Mouse (Mus musculus) retina, postnatal 7 days (tissue): ENCODE results near the gene Aif1.
A peak's percentile ranks its signal among the peaks of the same experiment; 100 is the strongest.

ENCODE experiments used
- DNase-seq: peaks from one replicate; pipeline ENCODE4 v3.0.0-alpha.2; 2012; ENCODE audit warnings: low read depth, low spot score

The Aif1 gene

DNA sequence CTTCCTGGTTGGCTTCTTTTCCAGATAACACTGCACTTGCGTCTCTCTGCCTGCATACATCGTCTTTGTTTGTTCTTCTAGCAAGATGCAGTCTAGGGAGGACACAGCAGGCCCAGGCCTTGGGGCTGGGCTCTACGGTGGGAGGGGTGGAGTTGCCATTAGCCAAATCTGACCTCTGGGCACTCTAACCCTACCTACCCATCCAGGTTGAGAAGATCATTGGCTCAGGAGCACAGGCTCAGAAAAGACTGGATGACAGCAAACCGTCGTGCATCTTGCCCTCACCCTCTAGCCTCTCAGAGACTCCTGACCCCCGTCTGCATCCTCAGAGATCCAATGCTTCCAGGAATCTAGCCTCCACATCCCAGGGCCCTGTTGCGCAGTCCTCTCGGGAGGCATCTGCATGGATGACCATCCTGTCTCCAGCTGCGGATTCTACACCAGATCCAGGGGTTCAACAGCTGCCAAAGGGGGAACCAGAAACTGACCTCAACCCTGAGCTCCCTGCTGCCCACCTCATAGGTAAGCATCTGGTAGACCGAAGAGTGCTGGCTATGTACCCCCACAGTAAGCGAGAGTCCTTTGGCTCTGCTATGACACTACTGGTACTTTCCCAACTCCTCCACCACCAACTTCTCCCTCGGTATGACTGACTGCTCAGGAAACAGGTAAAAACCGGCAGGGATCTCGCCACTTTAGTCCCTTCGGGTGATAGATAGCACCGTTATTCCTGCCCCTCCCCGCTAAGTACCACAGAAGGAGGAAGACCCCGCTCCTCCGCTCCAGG, 19.2 kb upstream of the Aif1 start:
- no peak for DNase-seq

DNA sequence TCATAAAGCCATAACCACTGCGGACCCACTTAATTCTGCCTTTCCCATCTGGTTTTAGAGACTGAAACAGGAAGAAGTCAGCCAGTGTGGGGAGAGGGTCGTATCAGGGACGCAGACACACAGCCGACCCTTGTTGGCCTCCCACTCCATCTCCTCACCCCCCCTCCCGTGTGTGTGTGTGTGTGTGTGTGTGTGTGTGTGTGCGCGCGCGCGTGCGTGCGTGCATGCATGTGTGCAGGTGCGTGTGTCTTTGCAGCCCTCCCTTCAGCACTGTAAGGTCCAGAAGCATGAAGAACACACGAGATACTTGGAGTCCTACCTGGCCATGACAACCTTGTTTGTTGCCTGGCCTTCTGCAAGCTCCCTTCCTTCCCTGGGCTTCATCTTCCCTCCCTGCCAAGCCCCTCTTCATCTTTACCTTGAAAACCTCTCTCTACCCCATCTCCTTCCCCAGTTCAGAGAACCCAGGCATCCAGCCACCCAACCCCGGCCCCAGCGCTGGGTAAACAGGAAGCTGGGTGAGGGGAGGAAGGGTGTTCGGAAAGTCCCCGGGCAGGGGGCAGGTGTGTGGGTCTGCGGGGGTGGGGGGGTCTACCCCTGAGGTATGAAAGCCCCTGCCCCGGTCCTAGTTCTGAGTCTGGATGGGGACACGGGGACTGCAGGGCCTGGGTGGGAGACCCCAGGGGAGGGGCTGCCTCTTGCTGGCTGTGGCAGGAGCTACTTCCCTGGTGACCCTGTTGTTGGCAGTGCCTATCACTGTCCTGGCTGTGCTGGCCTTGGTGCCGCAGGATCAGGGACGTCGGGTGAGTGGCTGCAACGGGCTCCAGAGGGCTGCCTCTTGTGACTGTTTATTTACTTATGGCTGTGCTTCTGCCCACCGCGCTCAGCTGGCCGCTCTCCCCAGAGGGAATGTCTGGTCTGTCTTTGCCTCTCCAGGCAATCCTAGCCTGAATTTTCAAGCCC, 18.3 kb upstream of the Aif1 start, which contains the start of gene Ltb:
Gene Ltb, plus strand, starts transcription at position 559 of the 963 bp plus-strand sequence.
- no peak for DNase-seq

DNA sequence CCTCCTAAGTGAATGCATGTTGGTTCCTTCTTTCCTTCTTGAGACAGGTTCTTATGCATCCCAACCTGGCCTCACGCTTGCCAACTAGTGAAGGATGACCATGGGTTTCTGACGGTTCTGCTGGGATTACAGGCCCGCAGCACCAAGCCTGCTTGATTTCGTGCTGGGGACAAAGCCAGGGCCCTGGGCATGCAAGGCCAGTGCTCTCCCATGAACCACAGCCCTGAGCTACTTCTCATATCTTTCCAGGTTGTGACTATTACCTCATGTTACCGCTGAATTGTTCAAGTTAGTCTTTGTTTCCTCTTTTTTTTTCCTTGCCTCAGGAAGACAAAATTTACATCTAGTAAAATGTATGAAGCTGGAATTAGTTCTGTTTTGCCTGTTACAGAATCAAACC, 17.1 kb upstream of the Aif1 start:
- no peak for DNase-seq

DNA sequence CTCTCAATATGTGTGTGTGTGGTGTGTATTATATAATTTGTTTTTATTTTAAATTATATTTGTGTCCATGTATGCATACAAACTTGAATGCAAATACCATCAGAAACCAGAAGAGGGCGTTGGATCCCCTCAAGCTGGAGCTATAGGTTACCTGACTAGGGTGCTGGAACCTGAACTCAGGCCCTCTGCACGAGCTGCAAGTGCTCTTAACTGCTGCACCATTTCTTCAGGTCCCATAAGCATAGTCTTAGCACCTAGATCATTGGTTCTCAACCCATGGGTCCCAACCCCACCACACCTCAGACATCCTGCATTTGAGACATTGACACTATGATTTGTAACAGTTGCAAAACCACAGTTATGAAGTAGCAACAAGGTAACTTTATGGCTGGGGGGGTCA, 15.9 kb upstream of the Aif1 start:
- DNase-seq: no peak

DNA sequence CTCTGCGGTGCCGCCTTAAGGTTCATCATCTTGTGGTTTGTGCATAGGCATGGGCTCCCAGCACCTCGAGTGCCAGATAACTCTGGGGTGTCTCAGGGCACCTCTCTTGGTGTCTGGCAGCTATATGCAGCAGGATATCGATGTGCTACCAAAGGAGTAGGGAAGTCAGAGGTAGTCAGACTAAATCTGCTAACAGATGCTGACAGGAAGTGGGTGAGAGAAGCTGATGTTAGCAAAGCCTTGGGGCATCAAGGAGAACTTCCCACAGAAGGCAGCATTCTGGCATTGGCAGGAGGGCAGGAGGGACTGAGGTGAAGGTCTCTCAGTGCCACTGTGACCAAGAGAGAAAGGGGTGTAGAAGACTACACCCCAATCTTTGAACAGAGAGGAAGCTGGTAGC, 14.2 kb upstream of the Aif1 start:
- no peak for DNase-seq

DNA sequence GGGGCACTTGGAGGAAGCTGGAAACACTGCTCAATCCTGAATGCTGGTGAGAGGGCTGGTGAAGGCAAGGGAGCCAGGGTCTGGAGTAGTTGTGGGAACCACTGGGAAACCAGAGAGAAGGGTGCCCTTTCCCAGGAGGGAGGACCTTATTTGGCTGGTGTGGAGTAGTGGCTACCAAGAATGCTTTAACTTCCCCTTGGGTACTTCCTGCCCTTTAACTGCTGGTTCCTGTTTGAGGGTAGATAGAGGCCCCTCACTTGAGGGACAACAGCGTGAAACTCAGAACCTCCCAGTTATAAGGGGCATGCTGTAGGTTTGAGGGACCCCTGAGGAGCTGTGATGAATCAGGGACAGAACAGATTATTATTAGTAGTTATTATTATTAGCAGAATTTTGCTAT, 13.3 kb upstream of the Aif1 start:
- DNase-seq: no peak

DNA sequence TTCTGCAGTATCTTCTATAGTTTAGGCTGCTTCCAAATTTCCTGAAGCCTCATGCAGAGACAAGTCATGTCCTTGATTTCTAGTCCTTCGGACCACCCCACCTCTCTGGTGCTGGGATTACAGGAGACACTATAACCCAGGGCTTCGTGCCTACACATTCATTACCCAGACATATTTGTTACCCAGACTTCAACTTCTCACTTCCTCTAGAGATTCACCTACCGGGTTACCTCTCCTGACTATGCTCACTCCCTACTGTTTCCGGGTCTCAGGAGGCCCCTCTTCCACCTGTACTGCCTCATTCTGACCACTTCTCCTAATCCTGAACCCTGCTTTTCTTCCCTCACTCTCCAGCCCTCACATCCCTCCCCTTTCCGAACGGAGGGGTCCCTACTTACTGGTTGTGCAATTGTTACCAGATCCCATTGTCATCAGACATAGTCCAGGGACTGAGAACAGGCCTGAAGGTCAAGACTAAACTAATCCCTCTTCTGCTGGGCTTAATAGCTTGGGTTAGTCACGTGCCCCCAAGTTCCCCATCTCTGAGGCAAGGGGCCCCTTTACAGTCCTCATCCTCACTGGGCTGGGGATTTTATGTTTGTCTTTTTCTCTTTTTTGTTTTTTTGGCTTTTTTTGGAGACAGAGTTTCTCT, 12.2 kb upstream of the Aif1 start, which contains the start of gene Lst1:
Gene Lst1, minus strand, starts transcription at position 481 of the 652 bp plus-strand sequence.
- no peak for DNase-seq

DNA sequence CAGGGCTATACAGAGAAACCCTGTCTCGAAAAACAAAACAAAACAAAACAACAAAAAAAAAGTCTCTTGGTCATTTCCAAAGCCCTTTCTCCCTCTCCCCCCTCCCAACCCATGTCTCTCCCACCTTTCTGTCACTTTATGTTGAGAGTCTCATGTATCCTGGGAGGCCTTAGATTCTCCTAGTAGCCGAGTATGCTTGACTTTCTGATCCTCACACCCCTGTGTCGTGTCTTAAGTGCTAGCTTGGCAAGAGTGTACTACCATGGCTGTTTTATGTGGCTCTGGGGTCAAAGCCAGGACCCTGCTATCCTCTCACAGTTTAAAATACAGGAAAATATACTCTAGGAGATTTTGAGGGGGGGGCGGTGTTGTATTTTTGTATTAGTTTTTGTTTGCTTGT, 11.5 kb upstream of the Aif1 start:
- DNase-seq: no peak

DNA sequence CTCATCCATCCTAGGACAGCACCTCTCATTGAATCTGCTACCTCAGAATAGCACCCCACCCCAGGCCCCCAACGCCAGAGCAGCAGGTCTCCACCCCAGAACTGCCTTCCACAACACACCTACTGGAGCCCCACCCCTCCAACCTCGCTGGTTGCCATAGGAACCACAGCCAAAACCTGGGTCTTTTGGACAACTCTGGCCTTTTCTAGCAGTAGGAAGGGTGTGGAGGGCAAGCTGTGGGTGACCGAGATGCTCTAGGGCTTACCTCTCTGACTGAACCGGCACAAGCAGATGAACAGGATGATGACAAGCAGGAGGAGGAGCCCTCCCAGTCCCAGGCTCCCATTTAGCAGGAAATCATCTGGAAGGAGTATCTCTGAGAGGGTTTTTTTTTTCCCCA, 10.8 kb upstream of the Aif1 start:
- no peak for DNase-seq

DNA sequence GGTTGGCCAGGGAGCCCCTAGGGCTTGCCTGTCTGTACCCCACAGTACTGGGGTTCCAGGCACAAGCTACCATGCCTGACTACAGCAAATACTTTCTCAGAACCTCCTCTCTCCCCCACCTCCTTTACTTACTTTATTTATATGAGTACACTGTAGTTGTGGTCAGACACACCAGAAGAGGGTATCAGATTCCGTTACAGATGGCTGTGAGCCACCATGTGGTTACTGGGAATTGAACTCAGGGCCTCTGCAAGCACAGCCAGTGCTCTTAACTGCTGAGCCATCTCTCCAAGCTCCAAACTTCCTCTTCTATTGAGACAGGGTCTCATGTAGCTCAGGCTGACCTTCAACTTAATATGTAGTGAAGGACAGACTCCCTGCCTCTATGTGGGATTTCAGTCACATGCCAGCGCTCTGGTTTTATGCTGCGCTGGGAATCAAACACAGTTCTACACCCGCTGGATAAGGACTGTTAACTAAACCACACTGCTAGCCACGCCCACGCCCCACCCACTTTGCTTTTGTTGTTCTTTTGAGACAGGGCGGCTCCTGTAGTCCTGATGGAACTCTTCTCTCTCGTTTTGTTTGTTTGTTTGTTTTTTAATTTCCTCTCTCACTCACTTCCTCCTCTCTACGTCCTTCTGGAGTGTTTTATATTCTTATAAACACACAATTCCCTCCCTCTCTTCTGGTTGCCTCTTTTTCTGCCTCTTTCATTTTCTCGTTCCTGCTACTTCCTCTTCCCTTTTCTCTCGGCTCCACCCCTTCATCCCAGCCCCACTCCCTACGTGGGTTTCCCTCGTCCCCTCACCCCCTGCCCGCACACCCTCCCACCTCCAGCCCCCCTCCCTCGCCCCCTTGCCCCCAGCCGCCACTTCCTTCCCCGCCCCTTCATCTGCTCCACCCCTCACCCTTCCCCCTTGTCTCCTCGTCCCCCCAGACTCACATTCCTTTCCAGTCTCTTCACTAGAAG, 10.1 kb upstream of the Aif1 start:
- no peak for DNase-seq

DNA sequence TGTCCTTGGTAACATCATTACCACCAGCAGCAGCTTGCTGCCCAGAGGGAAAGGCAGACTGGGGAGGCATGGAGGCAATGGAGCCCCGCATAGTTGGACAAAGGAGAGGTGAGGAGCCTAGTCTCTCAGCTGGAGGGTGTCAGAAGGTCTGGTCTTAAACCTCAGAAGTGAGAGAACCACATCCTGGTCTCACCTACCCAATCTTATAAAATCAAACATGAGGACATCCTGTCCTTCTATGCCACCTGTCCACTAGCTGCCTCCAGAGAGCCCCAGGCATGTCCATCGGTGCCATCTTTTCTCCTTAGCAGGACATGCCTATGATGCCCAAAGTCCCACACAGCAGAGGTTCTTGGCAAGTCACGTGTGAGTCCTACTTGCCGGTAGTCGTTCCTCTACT, 4.2 kb upstream of the Aif1 start:
- no peak for DNase-seq

DNA sequence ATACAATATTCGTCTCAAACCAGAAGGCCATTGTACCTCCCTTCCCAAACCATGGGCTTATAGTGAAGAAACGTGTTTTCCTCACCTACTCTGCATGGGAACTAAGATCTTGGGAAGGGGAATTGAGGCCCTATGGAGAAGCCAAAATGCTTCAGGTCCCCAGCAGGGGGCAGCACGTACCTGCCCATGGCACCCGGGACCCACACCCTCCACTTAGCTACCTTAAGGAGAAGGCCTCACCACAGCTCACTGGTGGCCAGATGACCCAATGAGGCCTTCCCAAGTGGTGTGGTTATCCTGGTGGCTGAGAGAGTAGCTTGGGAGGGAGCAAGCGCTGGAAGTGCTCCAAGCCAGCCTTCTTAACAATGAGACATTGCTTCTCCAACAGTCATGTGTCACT, 2.7 kb upstream of the Aif1 start:
- DNase-seq: peak; percentile 42

DNA sequence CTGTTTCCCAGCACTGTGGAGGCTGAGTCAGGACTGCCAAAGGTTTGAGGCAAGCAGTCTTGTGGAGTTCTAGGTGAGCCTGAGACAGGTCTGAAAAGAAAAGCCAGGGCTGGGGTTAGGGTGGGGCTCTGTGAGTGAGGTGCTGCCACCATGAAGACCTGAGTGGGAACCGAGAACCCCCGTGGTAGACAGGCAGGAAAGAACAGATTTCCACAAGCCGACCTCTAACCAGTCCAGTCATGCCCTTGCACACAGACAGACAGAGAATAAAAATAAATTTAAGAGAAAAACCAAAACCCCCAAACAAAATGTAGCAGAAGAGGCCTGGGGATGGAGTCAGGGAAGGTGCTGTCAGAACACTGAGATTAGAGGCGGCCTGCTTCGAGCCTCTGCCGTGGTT, 486 bp downstream of the Aif1 start:
- no peak for DNase-seq

DNA sequence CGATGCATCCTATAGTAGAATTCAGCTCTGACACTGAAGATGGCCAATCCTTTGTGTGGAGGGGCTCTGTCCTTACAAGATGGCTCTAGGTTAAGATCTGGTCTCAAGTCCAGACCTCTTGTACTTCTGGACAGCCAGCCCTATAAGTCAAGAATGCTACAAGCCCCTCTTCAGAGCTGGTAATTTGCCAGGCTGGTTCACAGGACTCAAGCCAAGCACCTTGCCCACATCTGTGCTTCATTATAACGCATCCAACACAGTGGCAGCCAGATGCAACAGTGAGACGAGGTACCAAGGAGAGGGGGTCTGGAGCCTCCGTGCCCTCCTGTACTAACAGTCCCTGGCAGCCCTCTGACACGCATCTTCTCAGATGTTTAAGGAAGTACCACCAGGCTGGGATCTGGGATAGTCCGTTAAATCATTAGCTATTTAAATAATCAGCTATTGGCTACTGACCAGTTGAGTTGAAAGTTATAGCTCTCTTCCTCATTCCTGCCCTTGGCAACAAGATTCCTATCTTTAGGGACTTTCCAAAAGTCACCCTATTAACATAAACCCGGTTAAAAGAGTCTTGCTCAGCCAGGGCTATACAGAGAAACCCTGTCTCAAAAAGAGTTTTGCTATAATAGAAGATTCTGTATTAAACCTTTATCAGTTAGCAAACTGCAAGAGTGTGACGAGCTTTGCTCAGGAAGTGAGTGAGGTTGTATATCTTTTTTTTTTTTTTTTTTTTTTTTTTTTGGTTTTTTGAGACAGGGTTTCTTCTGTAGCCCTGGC, 1.5 kb downstream of the Aif1 start:
- DNase-seq: no peak

DNA sequence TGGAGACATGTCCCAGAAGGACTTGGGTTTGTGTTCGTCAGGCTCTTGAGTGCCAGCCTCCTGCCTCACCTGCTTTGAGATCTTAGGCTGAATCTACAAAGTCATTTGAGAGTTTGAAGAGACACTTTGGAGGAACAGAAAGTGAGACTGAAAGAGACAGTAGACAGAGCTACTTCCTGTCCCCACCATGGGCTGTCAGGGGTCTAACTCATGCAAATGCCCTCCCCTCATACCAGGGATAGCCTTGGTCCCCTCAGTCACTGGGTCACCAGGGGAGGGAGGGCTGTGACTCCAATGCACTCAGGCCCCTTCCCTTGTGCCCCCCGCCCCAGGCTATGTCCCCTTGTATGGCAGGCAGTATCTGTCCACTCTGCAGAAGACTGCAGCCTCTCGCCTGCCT, 2.5 kb downstream of the Aif1 start:
- no peak for DNase-seq

DNA sequence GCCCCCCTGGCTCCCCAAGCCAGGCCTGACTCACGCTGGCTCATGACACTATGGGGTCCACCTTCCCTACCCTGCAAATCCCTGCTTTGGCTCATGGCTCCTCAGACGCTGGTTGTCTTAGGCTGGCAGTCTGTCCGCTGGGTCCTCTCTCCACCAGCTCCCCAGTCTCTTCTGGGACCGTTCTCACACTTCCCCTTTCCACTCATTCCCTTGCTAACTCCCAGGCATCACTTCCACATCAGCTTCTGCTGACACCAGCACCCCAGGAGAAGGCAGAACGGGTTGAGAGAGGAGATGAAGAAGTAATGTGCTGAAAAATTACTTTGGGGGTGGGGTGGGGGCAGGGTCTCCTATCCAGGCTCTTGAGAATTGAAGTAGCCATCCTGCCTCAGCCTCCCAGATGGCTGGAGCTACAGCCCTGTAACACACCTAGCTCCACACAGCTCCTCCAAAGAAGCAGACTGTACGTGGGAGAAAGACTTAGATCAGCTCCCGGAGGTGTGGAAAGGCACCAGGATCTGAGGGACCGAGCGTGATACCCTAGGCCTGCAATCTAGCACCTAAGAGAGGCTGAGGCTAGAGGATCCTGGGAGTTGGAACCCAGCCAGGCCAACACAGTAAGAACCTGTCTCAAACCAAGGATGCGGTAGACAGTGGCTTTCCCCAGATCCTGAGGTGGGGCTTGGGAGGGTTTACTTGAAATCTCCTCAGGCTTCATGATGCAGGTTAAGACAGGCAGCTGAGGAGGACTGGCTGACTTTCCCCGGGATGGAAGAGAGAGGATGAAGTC, 3.2 kb downstream of the Aif1 start:
- no peak for DNase-seq

DNA sequence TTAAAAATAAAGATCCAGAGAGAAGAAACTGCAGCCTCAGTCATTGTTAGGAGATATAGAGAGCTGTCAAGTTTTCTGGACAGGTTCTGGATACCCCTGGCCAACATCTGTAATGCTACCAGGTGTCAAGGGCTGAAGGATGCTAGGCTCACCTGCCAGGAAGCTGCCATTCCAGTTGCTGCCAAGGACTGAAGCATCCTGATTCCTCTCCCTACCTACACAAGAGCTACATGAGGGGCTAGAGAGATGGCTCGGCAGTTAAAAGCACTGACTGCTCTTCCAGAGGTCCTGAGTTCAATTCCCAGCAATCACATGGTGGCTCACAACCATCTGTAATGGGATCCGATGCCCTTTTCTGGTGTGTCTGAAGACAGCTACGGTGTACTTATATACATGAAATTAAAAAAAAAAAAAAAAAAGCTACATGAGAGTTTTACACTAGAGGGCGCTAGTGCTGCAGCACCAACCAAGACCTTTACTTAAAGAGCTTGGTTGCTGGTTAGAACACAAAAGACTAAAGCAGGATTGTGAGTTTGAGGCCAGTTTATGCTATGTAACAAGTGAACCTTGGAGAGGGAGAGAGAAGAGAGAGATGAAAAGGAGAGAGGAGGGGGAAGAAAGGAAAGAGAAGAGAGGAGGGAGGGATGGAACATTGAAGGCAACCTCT, 7.2 kb downstream of the Aif1 start:
- DNase-seq: peak; percentile 60

DNA sequence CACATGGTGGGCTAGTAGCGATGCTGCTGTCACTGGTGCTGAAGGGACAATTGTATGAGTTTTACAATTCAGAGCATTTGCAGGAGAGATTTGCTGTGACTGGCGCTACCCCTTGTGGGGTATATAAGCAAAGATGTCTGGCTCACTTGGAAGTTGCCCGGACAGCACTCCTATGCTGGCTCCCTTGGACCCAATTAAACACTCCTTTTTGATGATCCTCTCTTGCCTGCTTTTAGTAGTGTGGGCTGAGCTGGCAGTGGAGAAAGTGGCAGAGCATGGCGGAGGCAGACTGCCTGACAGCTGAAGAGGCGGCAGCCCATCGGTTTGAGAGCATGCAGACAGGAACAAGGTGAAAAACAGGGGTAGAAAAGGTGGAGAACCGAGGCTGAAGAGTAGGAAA, 8.1 kb downstream of the Aif1 start:
- no peak for DNase-seq
